ENCODE assay signal across 25 mouse cellular contexts in genomic region chr19:32507100-32507499, GRCm38 (mm10). TPM values are rescaled to one million over a fixed set of nuclear protein-coding genes. Genes with fewer than 3 reads are reported as not detected.
DNase-seq lines count a peak whose midpoint lies in the region; ATAC-seq and TF ChIP-seq lines count a peak whose summit lies in the region.
"Had no signal": no experiment of that assay in that cellular context is flagged by ENCODE, and none has a peak within 500 bp of the region (broad histone marks: within the 10 kb centered on the region; RNA-seq: fewer than 3 reads in every experiment).

No protein-coding gene starts in this region.

- peaks cover 46% of the 10 kb centered on the region for H3K36me3 ChIP-seq in heart, embryonic 10.5 days
- peaks cover 83% of the 10 kb centered on the region for H3K36me3 ChIP-seq in liver, embryonic 12.5 days
- peaks cover 36% of the 10 kb centered on the region for H3K36me3 ChIP-seq in liver, postnatal 0 days (replicated peaks; ENCODE audit: insufficient read depth, low read length)
- peaks cover 28% of the 10 kb centered on the region for H3K36me3 ChIP-seq in midbrain, embryonic 13.5 days
- peaks cover 14% of the 10 kb centered on the region for H3K36me3 ChIP-seq in midbrain, postnatal 0 days (ENCODE audit: insufficient read depth, low read length)

- H3K4me1 ChIP-seq in heart, embryonic 10.5 days = peaks cover 4% of the 10 kb centered on the region; the same call in 1 of the 2 replicates
- peaks cover 51% of the 10 kb centered on the region for H3K4me1 ChIP-seq in liver, embryonic 12.5 days
- H3K4me1 ChIP-seq in liver, postnatal 0 days (ENCODE audit: insufficient read depth) = peaks cover 40% of the 10 kb centered on the region
- no peaks in the 10 kb centered on the region for H3K4me1 ChIP-seq in midbrain, embryonic 13.5 days (replicated peaks)
- H3K4me1 ChIP-seq in midbrain, postnatal 0 days (ENCODE audit: insufficient read depth, low read length) = no peaks in the 10 kb centered on the region
- H3K4me1 ChIP-seq: midbrain, embryonic 12.5 days; neural tube, embryonic 15.5 days; stomach, embryonic 15.5 days had no signal

- peak; percentile 68 for DNase-seq in heart, embryonic 10.5 days (ENCODE audit: low spot score)
- no peak for DNase-seq in heart, adult 8-10 months (ENCODE audit: low spot score)
- no peak for DNase-seq in liver, postnatal 0 days
- DNase-seq in midbrain, postnatal 0 days (ENCODE audit: low spot score) = no peak
- DNase-seq: cerebellum, adult 2 months; cerebellum, postnatal 14 days; gastrocnemius, postnatal 10 days; heart, postnatal 10 days; kidney, adult 11 months; kidney, postnatal 14 days; layer of hippocampus, adult 9-11 months; lung, adult 2 months; retina, postnatal 1 day; right cerebral cortex, postnatal 14 days had no signal

- no peak for TF ChIP-seq EP300 in liver, postnatal 0 days (IDR thresholded peaks at IDR 0.05; ENCODE audit: low read depth)

- H3K27me3 ChIP-seq in heart, embryonic 10.5 days (ENCODE audit: insufficient read depth, poor library complexity, severe bottlenecking) = no peaks in the 10 kb centered on the region
- H3K27me3 ChIP-seq in liver, embryonic 12.5 days (replicated peaks) = no peaks in the 10 kb centered on the region
- H3K27me3 ChIP-seq in liver, postnatal 0 days (ENCODE audit: insufficient read depth, low read length) = no peaks in the 10 kb centered on the region
- H3K27me3 ChIP-seq in midbrain, embryonic 13.5 days = no peaks in the 10 kb centered on the region
- no peaks in the 10 kb centered on the region for H3K27me3 ChIP-seq in midbrain, postnatal 0 days (ENCODE audit: insufficient read depth, low read length)
- H3K27me3 ChIP-seq: heart, embryonic 13.5 days; midbrain, embryonic 12.5 days; neural tube, embryonic 15.5 days; stomach, embryonic 15.5 days had no signal

- 92% methylated on average over 6 of the region's 6 CpGs for WGBS in heart, embryonic 10.5 days
- WGBS in liver, embryonic 12.5 days (ENCODE audit: insufficient replicate concordance) = 89% methylated on average over 6 of the region's 6 CpGs
- WGBS in liver, postnatal 0 days (ENCODE audit: insufficient replicate concordance) = 86% methylated on average over 6 of the region's 6 CpGs
- WGBS in midbrain, embryonic 13.5 days = 93% methylated on average over 6 of the region's 6 CpGs
- 92% methylated on average over 6 of the region's 6 CpGs for WGBS in midbrain, postnatal 0 days

- no peaks in the 10 kb centered on the region for H3K9me3 ChIP-seq in heart, embryonic 10.5 days
- no peaks in the 10 kb centered on the region; the same call in 1 of the 2 replicates for H3K9me3 ChIP-seq in liver, embryonic 12.5 days (replicated peaks)
- H3K9me3 ChIP-seq in liver, postnatal 0 days (ENCODE audit: low read length) = 0 out of 2 replicates have a peak, but pooled peaks cover 1% of the 10 kb centered on the region
- H3K9me3 ChIP-seq in midbrain, embryonic 13.5 days = no peaks in the 10 kb centered on the region
- H3K9me3 ChIP-seq in midbrain, postnatal 0 days (ENCODE audit: low read length) = 0 out of 2 replicates have a peak, but pooled peaks cover 2% of the 10 kb centered on the region
- H3K9me3 ChIP-seq: neural tube, embryonic 15.5 days; stomach, embryonic 15.5 days had no signal

- H3K4me3 ChIP-seq in heart, embryonic 10.5 days = no peak overlapping the region
- H3K4me3 ChIP-seq in liver, embryonic 12.5 days = no peak overlapping the region
- H3K4me3 ChIP-seq in liver, postnatal 0 days (ENCODE audit: low read depth, low read length) = no peak overlapping the region
- no peak overlapping the region for H3K4me3 ChIP-seq in midbrain, embryonic 13.5 days (replicated peaks)
- no peak overlapping the region for H3K4me3 ChIP-seq in midbrain, postnatal 0 days (ENCODE audit: low read depth, low read length)
- H3K4me3 ChIP-seq: erythroblast, embryonic 14.5 days; heart, embryonic 13.5 days; left cerebral cortex, adult 2 months; midbrain, embryonic 12.5 days; neural tube, embryonic 15.5 days; stomach, embryonic 15.5 days had no signal

- no peak overlapping the region for H3K27ac ChIP-seq in heart, embryonic 10.5 days
- 0 out of 2 replicates have a peak overlapping the region, but pooled peaks have one; percentile 25 for H3K27ac ChIP-seq in liver, embryonic 12.5 days
- H3K27ac ChIP-seq in liver, postnatal 0 days (ENCODE audit: low read depth) = no peak overlapping the region; the same call in 1 of the 2 replicates
- H3K27ac ChIP-seq in midbrain, embryonic 13.5 days = no peak overlapping the region
- no peak overlapping the region for H3K27ac ChIP-seq in midbrain, postnatal 0 days (ENCODE audit: low read depth, low read length)
- H3K27ac ChIP-seq: heart, embryonic 13.5 days; left cerebral cortex, adult 2 months; midbrain, embryonic 12.5 days; neural tube, embryonic 15.5 days; stomach, embryonic 15.5 days had no signal

- H3K4me2 ChIP-seq in liver, embryonic 12.5 days = no peak overlapping the region
- no peak overlapping the region for H3K4me2 ChIP-seq in liver, postnatal 0 days (ENCODE audit: low read depth, low read length)
- no peak overlapping the region for H3K4me2 ChIP-seq in midbrain, embryonic 13.5 days (replicated peaks)
- H3K4me2 ChIP-seq in midbrain, postnatal 0 days (ENCODE audit: low read depth, low read length, poor library complexity, severe bottlenecking) = no peak overlapping the region
- H3K4me2 ChIP-seq: heart, embryonic 13.5 days; midbrain, embryonic 12.5 days; neural tube, embryonic 15.5 days; stomach, embryonic 15.5 days had no signal

- ATAC-seq in liver, embryonic 12.5 days = no peak
- ATAC-seq in liver, postnatal 0 days = no peak
- ATAC-seq in midbrain, embryonic 13.5 days = 0 out of 2 replicates have a peak, but pooled peaks have one; percentile 45
- ATAC-seq in midbrain, postnatal 0 days (ENCODE audit: low FRiP score) = no peak
- ATAC-seq in cerebellum, adult (ENCODE audit: insufficient number of reproducible peaks, low FRiP score, low TSS enrichment) = no peak
- ATAC-seq: activated CD4-positive, CD25-positive, alpha-beta regulatory T cell, adult 4 months; forebrain, embryonic 16.5 days had no signal

- H3K9ac ChIP-seq in liver, embryonic 12.5 days = no peak overlapping the region
- H3K9ac ChIP-seq in liver, postnatal 0 days (replicated peaks) = no peak overlapping the region
- no peak overlapping the region for H3K9ac ChIP-seq in midbrain, embryonic 13.5 days (replicated peaks)
- no peak overlapping the region for H3K9ac ChIP-seq in midbrain, postnatal 0 days (replicated peaks; ENCODE audit: low read length, poor library complexity, severe bottlenecking)
- H3K9ac ChIP-seq: heart, embryonic 13.5 days; midbrain, embryonic 12.5 days; neural tube, embryonic 15.5 days; stomach, embryonic 15.5 days had no signal

- TF ChIP-seq CTCF in liver, postnatal 0 days (IDR thresholded peaks at IDR 0.05; ENCODE audit: low read depth) = no peak
- TF ChIP-seq CTCF in midbrain, postnatal 0 days (IDR thresholded peaks at IDR 0.05) = no peak

RNA-seq across cellular contexts. Expression of gene Minpp1, which starts 21.5 kb away (rescaled TPM):
- 75.0 and 85.1 TPM in 2 replicates for polyA plus RNA-seq in heart, embryonic 10.5 days (2016; fragmentation: Nextera tagmentation; extraction: Ambion mirVana)
- total RNA-seq in heart, adult 8-10 months (2022) = 10 to 100 TPM; 13.9 to 15.8 (median 15.3) TPM
- 118 and 120 TPM in 2 replicates for polyA plus RNA-seq in liver, embryonic 12.5 days (2016; fragmentation: Nextera tagmentation; extraction: Ambion mirVana)
- polyA plus RNA-seq in liver, postnatal 0 days (2015; fragmentation: Nextera tagmentation; extraction: Ambion mirVana) = 63.7 and 71.9 TPM in 2 replicates
- 54.4 and 54.9 TPM in 2 replicates for polyA plus RNA-seq in midbrain, embryonic 13.5 days (2015; fragmentation: Nextera tagmentation; extraction: Ambion mirVana)
- total RNA-seq in midbrain, postnatal 0 days (2014; rRNA removed) = 92.6 and 122 TPM in 2 replicates
- polyA plus RNA-seq in midbrain, postnatal 0 days (2015; fragmentation: Nextera tagmentation; extraction: Ambion mirVana) = 63.1 and 70.2 TPM in 2 replicates

RNA-seq across cellular contexts. Expression of gene Rpl9-ps6, which starts 40.7 kb away (rescaled TPM):
- polyA plus RNA-seq in heart, embryonic 10.5 days (2016; fragmentation: Nextera tagmentation; extraction: Ambion mirVana) = 47.9 and 55.7 TPM in 2 replicates
- 10 to 100 TPM; 14.3 to 25.0 (median 19.3) TPM for total RNA-seq in heart, adult 8-10 months (2022)
- polyA plus RNA-seq in liver, embryonic 12.5 days (2016; fragmentation: Nextera tagmentation; extraction: Ambion mirVana) = 72.7 and 75.0 TPM in 2 replicates
- 73.3 and 76.3 TPM in 2 replicates for polyA plus RNA-seq in liver, postnatal 0 days (2015; fragmentation: Nextera tagmentation; extraction: Ambion mirVana)
- polyA plus RNA-seq in midbrain, embryonic 13.5 days (2015; fragmentation: Nextera tagmentation; extraction: Ambion mirVana) = 70.7 and 97.8 TPM in 2 replicates
- total RNA-seq in midbrain, postnatal 0 days (2014; rRNA removed) = 39.8 and 71.7 TPM in 2 replicates
- 48.9 and 51.6 TPM in 2 replicates for polyA plus RNA-seq in midbrain, postnatal 0 days (2015; fragmentation: Nextera tagmentation; extraction: Ambion mirVana)
